Mouse (Mus musculus) embryonic fibroblast, embryonic 13.5 days (primary cell): ENCODE data around the gene Hoxa6.

Source experiments
- CTCF ChIP-seq: IDR thresholded peaks from 2 replicates; pipeline ENCODE4 v1.5.1; 2011; ENCODE audit warnings: mild to moderate bottlenecking, control low read depth, low read length, moderate library complexity, borderline replicate concordance; ENCODE audit not compliant: insufficient read depth
- POLR2A ChIP-seq: IDR thresholded peaks from 2 replicates; pipeline ENCODE4 v1.6.1; 2011; ENCODE audit warnings: low read depth, mild to moderate bottlenecking, control low read depth, low read length, moderate library complexity

- TF ChIP-seq POLR2A (no peak), CTCF (no peak)
These were observed 32.6 kb upstream of the Hoxa6 start for GRCm38 (mm10) chr6:52241001-52241621.
